Mouse (Mus musculus): ENCODE results near the gene Gramd4.

The Gramd4 gene

GRCm38 (mm10) chr15:86042364-86042763 is 15.1 kb upstream of the Gramd4 start:
- in situ Hi-C loops (cut with MboI; ENCODE audit: low pct_unique_long_range_greater_than_20kb in 1 of 2, low sequenced_read_pairs in 2 of 2, unreplicated experiment in 1 of 2), result loop anchor here in 1 of 2 experiments (10.0 kb wide), 1 partner anchor 328 kb away; no protein-coding TSS in a partner anchor

GRCm38 (mm10) chr15:86049510-86049909 is 8.0 kb upstream of the Gramd4 start:
- in situ Hi-C loops (cut with MboI; ENCODE audit: low pct_unique_long_range_greater_than_20kb in 1 of 2, low sequenced_read_pairs in 2 of 2, unreplicated experiment in 1 of 2), result loop anchor here in 1 of 2 experiments (10.0 kb wide), 1 partner anchor 335 kb away; no protein-coding TSS in a partner anchor

- in situ Hi-C loops (cut with MboI; ENCODE audit: low pct_unique_long_range_greater_than_20kb in 1 of 2, low sequenced_read_pairs in 2 of 2, unreplicated experiment in 1 of 2), result loop anchor here in 1 of 2 experiments (10.0 kb wide), 1 partner anchor 75 kb away; no protein-coding TSS in a partner anchor
These were observed 7.2 kb upstream of the Gramd4 start for GRCm38 (mm10) chr15:86050170-86050743.

GRCm38 (mm10) chr15:86051152-86051551 is 6.3 kb upstream of the Gramd4 start:
- in situ Hi-C loops (cut with MboI; ENCODE audit: low pct_unique_long_range_greater_than_20kb in 1 of 2, low sequenced_read_pairs in 2 of 2, unreplicated experiment in 1 of 2), result loop anchor here in 1 of 2 experiments (10.0 kb wide), 1 partner anchor 74 kb away; no protein-coding TSS in a partner anchor

GRCm38 (mm10) chr15:86051878-86052478 is 5.5 kb upstream of the Gramd4 start:
- in situ Hi-C loops (cut with MboI; ENCODE audit: low pct_unique_long_range_greater_than_20kb in 1 of 2, low sequenced_read_pairs in 2 of 2, unreplicated experiment in 1 of 2), result loop anchor here in 1 of 2 experiments (10.0 kb wide), 1 partner anchor 73 kb away; no protein-coding TSS in a partner anchor

GRCm38 (mm10) chr15:86053890-86054536 is 3.5 kb upstream of the Gramd4 start:
- in situ Hi-C loops (cut with MboI; ENCODE audit: low pct_unique_long_range_greater_than_20kb in 1 of 2, low sequenced_read_pairs in 2 of 2, unreplicated experiment in 1 of 2), result loop anchor here in 1 of 2 experiments (10.0 kb wide), 1 partner anchor 71 kb away; no protein-coding TSS in a partner anchor

GRCm38 (mm10) chr15:86054861-86055260 is 2.6 kb upstream of the Gramd4 start:
- in situ Hi-C loops (cut with MboI; ENCODE audit: low pct_unique_long_range_greater_than_20kb in 1 of 2, low sequenced_read_pairs in 2 of 2, unreplicated experiment in 1 of 2), result loop anchor here in 1 of 2 experiments (10.0 kb wide), 1 partner anchor 70 kb away; no protein-coding TSS in a partner anchor

GRCm38 (mm10) chr15:86056221-86056760 is 1.2 kb upstream of the Gramd4 start:
- in situ Hi-C loops (cut with MboI; ENCODE audit: low pct_unique_long_range_greater_than_20kb in 1 of 2, low sequenced_read_pairs in 2 of 2, unreplicated experiment in 1 of 2), result loop anchor here in 1 of 2 experiments (10.0 kb wide), 1 partner anchor 69 kb away; no protein-coding TSS in a partner anchor

GRCm38 (mm10) chr15:86057908-86058307 is 413 bp downstream of the Gramd4 start:
- in situ Hi-C loops (cut with MboI; ENCODE audit: low pct_unique_long_range_greater_than_20kb in 1 of 2, low sequenced_read_pairs in 2 of 2, unreplicated experiment in 1 of 2), result loop anchor here in 1 of 2 experiments (10.0 kb wide), 1 partner anchor 67 kb away; no protein-coding TSS in a partner anchor

- in situ Hi-C loops (cut with MboI; ENCODE audit: low pct_unique_long_range_greater_than_20kb in 1 of 2, low sequenced_read_pairs in 2 of 2, unreplicated experiment in 1 of 2), result loop anchor here in 1 of 2 experiments (10.0 kb wide), 1 partner anchor 66 kb away; no protein-coding TSS in a partner anchor
These were observed 960 bp downstream of the Gramd4 start for GRCm38 (mm10) chr15:86058394-86058915.

GRCm38 (mm10) chr15:86058931-86059834 is 1.7 kb downstream of the Gramd4 start:
- in situ Hi-C loops (cut with MboI; ENCODE audit: low pct_unique_long_range_greater_than_20kb in 1 of 2, low sequenced_read_pairs in 2 of 2, unreplicated experiment in 1 of 2), result loop anchor here in 1 of 2 experiments (10.0 kb wide), 1 partner anchor 66 kb away; no protein-coding TSS in a partner anchor

- in situ Hi-C loops (cut with MboI; ENCODE audit: low pct_unique_long_range_greater_than_20kb in 1 of 2, low sequenced_read_pairs in 2 of 2, unreplicated experiment in 1 of 2), result loop anchor here (5.0 to 10.0 kb wide), 2 partner anchors 65 to 77 kb away; no protein-coding TSS in a partner anchor
These were observed 2.4 kb downstream of the Gramd4 start for GRCm38 (mm10) chr15:86059835-86060380.

- in situ Hi-C loops (cut with MboI; ENCODE audit: low pct_unique_long_range_greater_than_20kb in 1 of 2, low sequenced_read_pairs in 2 of 2, unreplicated experiment in 1 of 2), result loop anchor here in 1 of 2 experiments (5.0 kb wide), 1 partner anchor 77 kb away; no protein-coding TSS in a partner anchor
These were observed 3.1 kb downstream of the Gramd4 start for GRCm38 (mm10) chr15:86060581-86060980.

- in situ Hi-C loops (cut with MboI; ENCODE audit: low pct_unique_long_range_greater_than_20kb in 1 of 2, low sequenced_read_pairs in 2 of 2, unreplicated experiment in 1 of 2), result loop anchor here in 1 of 2 experiments (5.0 kb wide), 1 partner anchor 76 kb away; no protein-coding TSS in a partner anchor
These were observed 3.7 kb downstream of the Gramd4 start for GRCm38 (mm10) chr15:86061221-86061620.

- in situ Hi-C loops (cut with MboI; ENCODE audit: low pct_unique_long_range_greater_than_20kb in 1 of 2, low sequenced_read_pairs in 2 of 2, unreplicated experiment in 1 of 2), result loop anchor here in 1 of 2 experiments (5.0 kb wide), 1 partner anchor 75 kb away; no protein-coding TSS in a partner anchor
These were observed 4.5 kb downstream of the Gramd4 start for GRCm38 (mm10) chr15:86061848-86062481.

GRCm38 (mm10) chr15:86064191-86064849 is 6.8 kb downstream of the Gramd4 start:
- in situ Hi-C loops (cut with MboI; ENCODE audit: low pct_unique_long_range_greater_than_20kb in 1 of 2, low sequenced_read_pairs in 2 of 2, unreplicated experiment in 1 of 2), result loop anchor here in 1 of 2 experiments (5.0 kb wide), 1 partner anchor 73 kb away; no protein-coding TSS in a partner anchor
